Mouse (Mus musculus) MEL (cell line): ENCODE results near the gene Atp2a2.

ENCODE experiments used
- CTCF ChIP-seq, 3 experiments: IDR thresholded peaks in 2 of 3; conservative IDR thresholded peaks in 1 of 3; 2 replicates each; pipeline ENCODE4 v1.5.1; 2011 to 2012; ENCODE audit warnings: low read length in 3 of 3, low read depth in 2 of 3, mild to moderate bottlenecking in 2 of 3, improper control_type of control experiment in 1 of 3, inconsistent platforms in 1 of 3, mixed read lengths in 1 of 3, moderate library complexity in 1 of 3; ENCODE audit not compliant: control insufficient read depth in 1 of 3, insufficient read depth in 1 of 3, poor library complexity in 1 of 3, severe bottlenecking in 1 of 3
- E2F4 ChIP-seq: IDR thresholded peaks from 2 replicates; pipeline ENCODE4 v1.6.1; 2011; ENCODE audit warnings: low read depth, low read length, improper control_type of control experiment, borderline replicate concordance
- GABPA ChIP-seq: IDR thresholded peaks from 2 replicates; pipeline ENCODE4 v1.6.1; 2012; ENCODE audit warnings: low read depth, mild to moderate bottlenecking, inconsistent platforms, low read length, improper control_type of control experiment, moderate library complexity
- NRF1 ChIP-seq: IDR thresholded peaks from 2 replicates; pipeline ENCODE4 v1.6.1; 2014; ENCODE audit warnings: low read depth, mild to moderate bottlenecking, inconsistent platforms, low read length, improper control_type of control experiment, moderate library complexity; ENCODE audit not compliant: poor library complexity, insufficient read depth, severe bottlenecking
- RAD21 ChIP-seq: IDR thresholded peaks from 2 replicates; pipeline ENCODE4 v1.6.1; 2011; ENCODE audit warnings: mild to moderate bottlenecking, low read depth, low read length, improper control_type of control experiment

DNA sequence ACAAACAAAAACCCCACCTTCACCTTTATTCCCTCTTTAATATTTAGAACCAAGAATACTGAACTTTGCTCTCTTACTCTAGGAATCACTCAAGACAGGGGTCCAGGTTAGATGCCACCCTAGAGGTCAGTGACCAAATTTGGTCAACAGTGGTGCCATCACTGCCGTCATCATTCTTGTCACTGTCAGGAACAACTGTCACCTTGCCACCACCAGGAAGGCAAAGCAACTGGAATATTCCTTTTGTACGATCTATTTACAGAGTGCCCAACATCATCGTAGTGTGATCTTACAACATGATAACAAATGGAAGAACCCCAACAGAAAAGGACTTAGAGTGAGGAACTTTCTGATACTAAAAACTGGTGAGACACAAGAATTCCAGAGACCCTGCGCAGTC is 1.9 kb downstream of the Atp2a2 start:
- no peak for TF ChIP-seq GABPA
- no peak for TF ChIP-seq E2F4
- TF ChIP-seq RAD21, result no peak
- TF ChIP-seq NRF1, result no peak
- no peak for TF ChIP-seq CTCF (IDR thresholded peaks at IDR 0.05 in 2 of 3, conservative IDR thresholded peaks at IDR 0.05 in 1 of 3; ENCODE audit: control insufficient read depth in 1 of 3, insufficient read depth in 1 of 3, low read depth in 2 of 3, low read length in 3 of 3, poor library complexity in 1 of 3, severe bottlenecking in 1 of 3)
